Mouse (Mus musculus) layer of hippocampus, adult 9-10 months (tissue): ENCODE data around the gene Pclo.
"Not testable (repeated sequence)": the region's sequence is repeated elsewhere in the genome, so short reads cannot be mapped to it uniquely, and the experiment has no call there.

ENCODE experiments used
- DNase-seq: peaks from one replicate; pipeline ENCODE4 v3.0.0; 2022; ENCODE audit warnings: low spot score

Gene Pclo

GRCm38 (mm10) chr5:14680419-14680818 lies 165.7 kb downstream of the Pclo start:
- DNase-seq: no peak

- no peak for DNase-seq
Observed at GRCm38 (mm10) chr5:14691995-14692394, 177.3 kb downstream of the Pclo start.

- DNase-seq: no peak
Observed at GRCm38 (mm10) chr5:14696745-14697144, 182.0 kb downstream of the Pclo start.

GRCm38 (mm10) chr5:14700900-14701299 lies 186.2 kb downstream of the Pclo start:
- no peak for DNase-seq

- DNase-seq: no peak
Observed at GRCm38 (mm10) chr5:14705423-14705822, 190.7 kb downstream of the Pclo start.

- DNase-seq: no peak
Observed at GRCm38 (mm10) chr5:14707311-14707710, 192.6 kb downstream of the Pclo start.

- no peak for DNase-seq
Observed at GRCm38 (mm10) chr5:14723576-14723975, 208.9 kb downstream of the Pclo start.

- no peak for DNase-seq
Observed at GRCm38 (mm10) chr5:14728676-14729253, 214.0 kb downstream of the Pclo start.

GRCm38 (mm10) chr5:14750882-14751281 lies 236.2 kb downstream of the Pclo start:
- no peak for DNase-seq

GRCm38 (mm10) chr5:14766686-14767085 lies 252.0 kb downstream of the Pclo start:
- DNase-seq: no peak

- DNase-seq: no peak
Observed at GRCm38 (mm10) chr5:14782362-14783082, 267.8 kb downstream of the Pclo start.

- DNase-seq: no peak
Observed at GRCm38 (mm10) chr5:14793891-14794290, 279.2 kb downstream of the Pclo start.

GRCm38 (mm10) chr5:14807136-14807535 lies 292.4 kb downstream of the Pclo start:
- no peak for DNase-seq

- DNase-seq: no peak
Observed at GRCm38 (mm10) chr5:14833165-14833860, 318.6 kb downstream of the Pclo start.

- peak; percentile 25 for DNase-seq
Observed at GRCm38 (mm10) chr5:14834155-14834991, 319.7 kb downstream of the Pclo start.

- no peak for DNase-seq
Observed at GRCm38 (mm10) chr5:14853650-14854049, 338.9 kb downstream of the Pclo start.

GRCm38 (mm10) chr5:14885291-14885690 lies 370.6 kb downstream of the Pclo start:
- not testable (repeated sequence) for DNase-seq

- no peak for DNase-seq
Observed at GRCm38 (mm10) chr5:14892242-14892641, 377.5 kb downstream of the Pclo start.

GRCm38 (mm10) chr5:14903539-14903938 lies 388.8 kb downstream of the Pclo start:
- not testable (repeated sequence) for DNase-seq
